Mouse (Mus musculus): ENCODE measurements around the gene Sync.

- TF ChIP-seq CTCF (IDR thresholded peaks at IDR 0.05; ENCODE audit: low read depth, low read length) (no peak), POLR2A (IDR thresholded peaks at IDR 0.05; ENCODE audit: extremely low read depth, insufficient read depth, low read length) (no peak)
These were observed 59.2 kb downstream of the Sync start for GRCm38 (mm10) chr4:129346481-129347154.

All from liver, adult 2 months (tissue).